Mouse (Mus musculus) limb, embryonic 13.5 days (tissue): ENCODE results near the gene Oip5. TPM values are rescaled to one million over a fixed set of nuclear protein-coding genes. Genes with fewer than 3 reads are reported as not detected.

Experiments
- ATAC-seq: fragments of 200-750 bp; cut with Nextera tagmentation; 2 replicates; pipeline ENCODE4 v1.8.0; 2017; ENCODE audit warnings: low read depth, moderate number of reproducible peaks, moderate TSS enrichment; ENCODE audit not compliant: low FRiP score
- H3K27ac ChIP-seq: fragments of 300-500 bp; sonication (generic); 2 replicates; pipeline ENCODE4 v1.5.1; 2015; ENCODE audit warnings: inconsistent platforms, mild to moderate bottlenecking, moderate library complexity
- H3K27me3 ChIP-seq: fragments of 300-500 bp; sonication (generic); 2 replicates; pipeline ENCODE4 v1.6.1; 2015; ENCODE audit warnings: mild to moderate bottlenecking, inconsistent platforms
- H3K36me3 ChIP-seq: fragments of 300-500 bp; sonication (generic); 2 replicates; pipeline ENCODE4 v1.6.1; 2015; ENCODE audit warnings: inconsistent platforms, mild to moderate bottlenecking, moderate library complexity
- H3K4me1 ChIP-seq: fragments of 300-500 bp; sonication (generic); 2 replicates; pipeline ENCODE4 v1.6.1; 2015; ENCODE audit warnings: inconsistent platforms
- H3K4me2 ChIP-seq: fragments of 300-500 bp; sonication (generic); replicated peaks from 2 replicates; pipeline ENCODE4 v1.6.1; 2015; ENCODE audit warnings: inconsistent platforms, mild to moderate bottlenecking, moderate library complexity
- H3K4me3 ChIP-seq: fragments of 300-500 bp; sonication (generic); 2 replicates; pipeline ENCODE4 v1.5.1; 2015; ENCODE audit warnings: moderate library complexity, mild to moderate bottlenecking, inconsistent platforms
- H3K9ac ChIP-seq: fragments of 300-500 bp; sonication (generic); 2 replicates; pipeline ENCODE4 v1.6.1; 2015; ENCODE audit warnings: mild to moderate bottlenecking, inconsistent platforms
- H3K9me3 ChIP-seq: fragments of 300-500 bp; sonication (generic); 2 replicates; pipeline ENCODE4 v1.6.1; 2016; ENCODE audit warnings: inconsistent platforms
- whole genome bisulfite sequencing: fragments of 180-500 bp; shearing (Covaris S2); methylation state at CpG from one replicate; pipeline ENCODE4 v1.1.7; 2015; 5-methylcytosine and 5-hydroxymethylcytosine counted together
- polyA plus RNA-seq: library from polyadenylated mRNA; unstranded; fragments of >200 nt; fragmentation: Nextera tagmentation; extraction: Ambion mirVana; gene quantifications from 2 replicates; pipeline ENCODE4 v1.2.1, GENCODE M21; 2015

Gene Oip5
- polyA plus RNA-seq, 1 experiment from 2014 or later, result 23.9 TPM

DNA sequence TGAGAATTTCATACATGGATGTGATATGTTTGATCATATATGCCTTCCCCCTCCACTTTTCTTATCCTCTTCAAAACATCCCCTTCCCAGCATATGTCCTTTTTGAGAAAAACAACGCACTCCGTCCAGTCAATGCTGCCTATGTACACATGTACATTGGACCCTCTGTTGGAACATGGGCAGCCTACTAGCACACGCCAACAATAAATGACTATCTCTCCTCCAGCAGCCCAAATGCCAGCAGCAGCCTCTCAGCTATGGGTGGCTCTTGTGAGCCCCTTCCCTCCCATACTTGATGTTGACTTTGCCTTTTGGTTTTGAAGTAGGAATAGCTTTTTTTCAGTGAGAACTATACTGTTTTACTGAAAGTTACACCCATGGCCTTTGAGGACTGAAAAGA lies 36.7 kb downstream of the Oip5 start:
- 91% methylated on average over 3 of the region's 3 CpGs for WGBS
- Histone ChIP-seq H3K4me1 (no peaks in the 10 kb centered on the region), H3K9me3 (no peaks in the 10 kb centered on the region), H3K4me2 (no peak overlapping the region), H3K27ac (no peak overlapping the region), H3K27me3 (no peaks in the 10 kb centered on the region), H3K9ac (no peak overlapping the region), H3K36me3 (peaks cover 20% of the 10 kb centered on the region), H3K4me3 (no peak overlapping the region)
- no peak for ATAC-seq

DNA sequence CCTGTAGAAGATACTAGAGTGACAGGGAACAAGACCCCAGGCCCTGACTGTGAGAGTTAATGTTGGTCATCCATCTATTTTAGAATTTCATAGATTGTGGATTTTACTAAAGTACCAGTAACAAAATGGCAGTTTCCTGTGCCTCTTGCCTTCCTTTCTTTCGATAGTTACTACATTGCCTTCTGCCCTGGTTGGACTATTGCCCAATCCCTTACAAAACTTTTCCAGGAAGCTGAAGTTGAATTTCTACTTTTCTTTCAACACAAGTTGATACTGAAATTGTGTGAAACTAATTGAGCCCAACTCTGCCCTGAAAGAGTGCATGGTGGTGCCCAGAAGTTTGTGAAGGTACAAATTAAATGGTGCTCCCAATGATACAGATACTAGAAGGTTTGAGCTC lies 45.8 kb downstream of the Oip5 start:
- H3K4me2 ChIP-seq, result no peak overlapping the region
- H3K4me1 ChIP-seq, result no peaks in the 10 kb centered on the region
- no peak for ATAC-seq
- no peak overlapping the region for H3K9ac ChIP-seq
- H3K36me3 ChIP-seq, result peaks cover 23% of the 10 kb centered on the region
- H3K27me3 ChIP-seq, result no peaks in the 10 kb centered on the region
- H3K9me3 ChIP-seq, result no peaks in the 10 kb centered on the region
- WGBS, result 93% methylated on average over 1 of the region's 1 CpGs
- no peak overlapping the region for H3K4me3 ChIP-seq
- no peak overlapping the region for H3K27ac ChIP-seq

GRCm38 (mm10) chr2:119566182-119566855 lies 52.0 kb downstream of the Oip5 start:
- no peak overlapping the region for H3K27ac ChIP-seq
- H3K4me2 ChIP-seq, result no peak overlapping the region
- no peak overlapping the region for H3K4me3 ChIP-seq
- H3K9me3 ChIP-seq, result no peaks in the 10 kb centered on the region
- no peaks in the 10 kb centered on the region for H3K4me1 ChIP-seq
- ATAC-seq, result no peak
- H3K9ac ChIP-seq, result no peak overlapping the region
- WGBS, result 93% methylated on average over 7 of the region's 7 CpGs
- H3K36me3 ChIP-seq, result peaks cover 19% of the 10 kb centered on the region
- no peaks in the 10 kb centered on the region for H3K27me3 ChIP-seq

- Histone ChIP-seq H3K27me3 (no peaks in the 10 kb centered on the region), H3K4me2 (no peak overlapping the region), H3K27ac (no peak overlapping the region), H3K4me1 (no peaks in the 10 kb centered on the region), H3K36me3 (peaks cover 19% of the 10 kb centered on the region), H3K9me3 (no peaks in the 10 kb centered on the region), H3K9ac (no peak overlapping the region), H3K4me3 (no peak overlapping the region)
- 95% methylated on average over 4 of the region's 4 CpGs for WGBS
- no peak for ATAC-seq
Measured at GRCm38 (mm10) chr2:119565284-119565683, 53.0 kb downstream of the Oip5 start.

- Histone ChIP-seq H3K9me3 (no peaks in the 10 kb centered on the region), H3K9ac (no peak overlapping the region), H3K36me3 (peaks cover 14% of the 10 kb centered on the region), H3K4me1 (0 out of 2 replicates have a peak, but pooled peaks cover 4% of the 10 kb centered on the region), H3K4me2 (no peak overlapping the region), H3K27me3 (no peaks in the 10 kb centered on the region), H3K27ac (no peak overlapping the region), H3K4me3 (no peak overlapping the region)
- ATAC-seq, result no peak
- WGBS, result 86% methylated on average over 3 of the region's 3 CpGs
Measured at GRCm38 (mm10) chr2:119561794-119562193, 56.5 kb downstream of the Oip5 start.

Other genes with a start within 250 kb of the Oip5 start
- 4.2 and 4.5 TPM in 2 replicates for gene Ino80, start 140.8 kb downstream of the Oip5 start, polyA plus RNA-seq
- 0.23 and 0.36 TPM in 2 replicates for gene Exd1, start 70.8 kb downstream of the Oip5 start, polyA plus RNA-seq
- 63.0 and 64.3 TPM in 2 replicates for gene Chp1, start 70.8 kb downstream of the Oip5 start, polyA plus RNA-seq
- gene Nusap1, start 171 bp downstream of the Oip5 start, polyA plus RNA-seq, result 70.1 and 73.8 TPM in 2 replicates
- gene Ndufaf1, start 44.4 kb upstream of the Oip5 start, polyA plus RNA-seq, result 47.9 and 50.7 TPM in 2 replicates
- gene Rtf1, start 56.6 kb upstream of the Oip5 start, polyA plus RNA-seq, result 61.3 and 68.3 TPM in 2 replicates
- 0.33 and 0.59 TPM in 2 replicates for gene Itpka, start 123.9 kb upstream of the Oip5 start, polyA plus RNA-seq
- gene Ltk, start 142.0 kb upstream of the Oip5 start, polyA plus RNA-seq, result not detected in 2 replicates
- gene Rpap1, start 169.1 kb upstream of the Oip5 start, polyA plus RNA-seq, result 28.5 and 30.2 TPM in 2 replicates
- 29.6 and 32.3 TPM in 2 replicates for gene Tyro3, start 179.3 kb upstream of the Oip5 start, polyA plus RNA-seq